8 mouse cellular contexts compared by ENCODE assay signal in genomic region chr10:124349300-124349699, GRCm38 (mm10).
DNase-seq lines count a peak whose midpoint lies in the region; ATAC-seq and TF ChIP-seq lines count a peak whose summit lies in the region.

No protein-coding gene starts in this region.

- no peak for TF ChIP-seq POLR2A in kidney, adult 2 months (IDR thresholded peaks at IDR 0.05; ENCODE audit: low read depth, low read length)

- no peak overlapping the region for H3K9ac ChIP-seq in kidney, embryonic 15.5 days
- no peak overlapping the region for H3K9ac ChIP-seq in heart, embryonic 16.5 days (ENCODE audit: low read length)
- H3K9ac ChIP-seq in stomach, embryonic 14.5 days (replicated peaks; ENCODE audit: low read depth, low read length), result no peak overlapping the region

- DNase-seq in kidney, adult 2 months, result peak; percentile 5
- peak; percentile 70 for DNase-seq in 3T3-L1 (ENCODE audit: low read depth, low spot score)
- peak; percentile 72 for DNase-seq in adrenal gland, postnatal 14 days
- DNase-seq in thymus, postnatal 36 days, result no peak
- DNase-seq in yolk sac, embryonic 10.5 days (ENCODE audit: low spot score), result no peak

- WGBS in kidney, adult 2 months, result 66% methylated on average over 2 of the region's 2 CpGs
- WGBS in kidney, embryonic 15.5 days, result 44% methylated on average over 2 of the region's 2 CpGs
- 33% methylated on average over 2 of the region's 2 CpGs for WGBS in heart, embryonic 16.5 days
- WGBS in stomach, embryonic 14.5 days, result 22% methylated on average over 2 of the region's 2 CpGs

- no peaks in the 10 kb centered on the region for H3K36me3 ChIP-seq in kidney, adult 2 months (ENCODE audit: control insufficient read depth, insufficient read depth, low read length)
- H3K36me3 ChIP-seq in kidney, embryonic 15.5 days, result no peaks in the 10 kb centered on the region
- H3K36me3 ChIP-seq in heart, embryonic 16.5 days (ENCODE audit: control insufficient read depth, insufficient read depth), result no peaks in the 10 kb centered on the region
- no peaks in the 10 kb centered on the region for H3K36me3 ChIP-seq in stomach, embryonic 14.5 days (ENCODE audit: control insufficient read depth, insufficient read depth, low read length)

- no peaks in the 10 kb centered on the region for H3K4me1 ChIP-seq in kidney, adult 2 months (ENCODE audit: control insufficient read depth, insufficient read depth, low read length)
- H3K4me1 ChIP-seq in kidney, embryonic 15.5 days, result no peaks in the 10 kb centered on the region
- no peaks in the 10 kb centered on the region for H3K4me1 ChIP-seq in heart, embryonic 16.5 days (ENCODE audit: control insufficient read depth, insufficient read depth, low read length)
- 0 out of 2 replicates have a peak, but pooled peaks cover 2% of the 10 kb centered on the region for H3K4me1 ChIP-seq in stomach, embryonic 14.5 days (ENCODE audit: control insufficient read depth, insufficient read depth, low read length)

- no peaks in the 10 kb centered on the region for H3K27me3 ChIP-seq in kidney, adult 2 months (replicated peaks; ENCODE audit: control insufficient read depth, insufficient read depth, low read length)
- no peaks in the 10 kb centered on the region for H3K27me3 ChIP-seq in kidney, embryonic 15.5 days
- no peaks in the 10 kb centered on the region for H3K27me3 ChIP-seq in heart, embryonic 16.5 days (ENCODE audit: control insufficient read depth, insufficient read depth, low read length)
- H3K27me3 ChIP-seq in stomach, embryonic 14.5 days (ENCODE audit: control insufficient read depth, insufficient read depth, low read length), result no peaks in the 10 kb centered on the region

- H3K9me3 ChIP-seq in kidney, embryonic 15.5 days (replicated peaks), result no peaks in the 10 kb centered on the region
- H3K9me3 ChIP-seq in heart, embryonic 16.5 days (replicated peaks; ENCODE audit: control insufficient read depth, low read length), result no peaks in the 10 kb centered on the region
- H3K9me3 ChIP-seq in stomach, embryonic 14.5 days (ENCODE audit: control insufficient read depth, low read depth, low read length), result no peaks in the 10 kb centered on the region

- ATAC-seq in kidney, embryonic 15.5 days (replicated peaks; ENCODE audit: low FRiP score), result no peak; the same call in 1 of the 2 replicates
- ATAC-seq in heart, embryonic 16.5 days (replicated peaks; ENCODE audit: extremely low read depth, insufficient read depth, low FRiP score), result 0 out of 2 replicates have a peak, but pooled peaks have one; percentile 63
- ATAC-seq in stomach, embryonic 14.5 days (ENCODE audit: insufficient number of reproducible peaks, insufficient read depth, low FRiP score, low read depth), result peak; percentile 80; the same call in 1 of the 2 replicates

- H3K27ac ChIP-seq in kidney, adult 2 months (ENCODE audit: insufficient read depth, low read depth, low read length), result no peak overlapping the region
- H3K27ac ChIP-seq in kidney, embryonic 15.5 days, result no peak overlapping the region
- H3K27ac ChIP-seq in heart, embryonic 16.5 days (ENCODE audit: low read length), result no peak overlapping the region
- H3K27ac ChIP-seq in stomach, embryonic 14.5 days (ENCODE audit: low read length), result no peak overlapping the region

- TF ChIP-seq CTCF in kidney, adult 2 months (conservative IDR thresholded peaks at IDR 0.05; ENCODE audit: insufficient read depth, insufficient read length, low read depth, low read length), result no peak

- H3K4me2 ChIP-seq in kidney, embryonic 15.5 days, result no peak overlapping the region
- no peak overlapping the region for H3K4me2 ChIP-seq in heart, embryonic 16.5 days (ENCODE audit: low read depth, low read length)
- no peak overlapping the region for H3K4me2 ChIP-seq in stomach, embryonic 14.5 days (replicated peaks; ENCODE audit: low read depth, low read length)

- H3K4me3 ChIP-seq in kidney, adult 2 months (ENCODE audit: insufficient read depth, low read depth, low read length), result no peak overlapping the region
- no peak overlapping the region for H3K4me3 ChIP-seq in kidney, embryonic 15.5 days (replicated peaks)
- H3K4me3 ChIP-seq in heart, embryonic 16.5 days (ENCODE audit: low read length), result no peak overlapping the region
- no peak overlapping the region for H3K4me3 ChIP-seq in stomach, embryonic 14.5 days (ENCODE audit: low read depth, low read length)

Comparison
In these comparisons a context has a peak if more than half of its experiments do, and no peak if none do; other contexts are left out.
1. DNase-seq: peak in kidney, adult 2 months (single experiment), 3T3-L1 (single experiment) and adrenal gland, postnatal 14 days (single experiment); none in thymus, postnatal 36 days (0 of 2) and yolk sac, embryonic 10.5 days (single experiment).